Mouse (Mus musculus) liver, adult 2 months (tissue): ENCODE data around the gene Polk.

Source experiments
- CTCF ChIP-seq: fragments of 200-500 bp; IDR thresholded peaks from 2 replicates; pipeline ENCODE4 v1.5.1; 2011; ENCODE audit warnings: low read depth, low read length, control low read depth
- POLR2A ChIP-seq: fragments of 200-500 bp; IDR thresholded peaks from 2 replicates; pipeline ENCODE4 v1.6.1; 2011; ENCODE audit warnings: low read length, control low read depth; ENCODE audit not compliant: insufficient read depth; ENCODE audit errors: extremely low read depth

GRCm38 (mm10) chr13:96433648-96434190 lies 108.7 kb downstream of the Polk start:
- TF ChIP-seq CTCF (no peak), POLR2A (no peak)
